Mouse (Mus musculus): ENCODE data around the gene Hemk1. TPM values are rescaled to one million over a fixed set of nuclear protein-coding genes. Genes with fewer than 3 reads are reported as not detected.
A peak's percentile ranks its signal among the peaks of the same experiment; 100 is the strongest.
"Not testable (repeated sequence)": the region's sequence is repeated elsewhere in the genome, so short reads cannot be mapped to it uniquely, and the experiment has no call there.

Gene Hemk1
- polyA plus RNA-seq, 1 experiment from 2014 or later: 11.8 TPM

GRCm38 (mm10) chr9:107307099-107307872, 30.9 kb downstream of the Hemk1 start:
- Histone ChIP-seq H3K9ac (ENCODE audit: low read length) (peak overlapping the region; percentile 24), H3K27me3 (ENCODE audit: control insufficient read depth, insufficient read depth, low read length) (no peaks in the 10 kb centered on the region), H3K27ac (ENCODE audit: low read length) (peak overlapping the region; percentile 83), H3K9me3 (replicated peaks; ENCODE audit: control insufficient read depth, low read length) (no peaks in the 10 kb centered on the region), H3K4me2 (ENCODE audit: low read depth, low read length) (0 out of 2 replicates have a peak overlapping the region, but pooled peaks have one; percentile 7), H3K4me1 (ENCODE audit: control insufficient read depth, insufficient read depth, low read length) (peaks cover 35% of the 10 kb centered on the region), H3K36me3 (ENCODE audit: control insufficient read depth, insufficient read depth, low read length) (no peaks in the 10 kb centered on the region), H3K4me3 (replicated peaks; ENCODE audit: low read length) (no peak overlapping the region)
- ATAC-seq (ENCODE audit: insufficient read depth, low FRiP score): peak; percentile 2; the same call in 1 of the 2 replicates
- 64% methylated on average over 11 of the region's 11 CpGs for WGBS

DNA sequence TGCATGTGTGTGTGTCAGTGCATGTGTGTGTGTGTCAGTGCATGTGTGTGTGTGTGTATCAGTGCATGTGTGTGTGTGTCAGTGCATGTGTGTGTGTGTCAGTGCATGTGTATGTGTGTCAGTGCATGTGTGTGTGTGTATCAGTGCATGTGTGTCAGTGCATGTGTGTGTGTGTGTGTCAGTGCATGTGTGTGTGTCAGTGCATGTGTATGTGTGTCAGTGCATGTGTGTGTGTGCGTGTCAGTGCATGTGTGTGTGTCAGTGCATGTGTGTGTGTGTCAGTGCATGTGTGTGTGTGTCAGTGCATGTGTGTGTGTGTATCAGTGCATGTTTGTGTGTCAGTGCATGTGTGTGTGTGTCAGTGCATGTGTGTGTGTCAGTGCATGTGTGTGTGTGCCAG, 31.5 kb downstream of the Hemk1 start:
- Histone ChIP-seq H3K4me1 (ENCODE audit: control insufficient read depth, insufficient read depth, low read length) (peaks cover 35% of the 10 kb centered on the region), H3K27ac (ENCODE audit: low read length) (peak overlapping the region; percentile 93; the same call in 1 of the 2 replicates)
- H3K9ac ChIP-seq (ENCODE audit: low read length); H3K4me3 ChIP-seq (replicated peaks; ENCODE audit: low read length); H3K27me3 ChIP-seq (ENCODE audit: control insufficient read depth, insufficient read depth, low read length); H3K4me2 ChIP-seq (ENCODE audit: low read depth, low read length); ATAC-seq (ENCODE audit: insufficient read depth, low FRiP score); H3K9me3 ChIP-seq (replicated peaks; ENCODE audit: control insufficient read depth, low read length); H3K36me3 ChIP-seq (ENCODE audit: control insufficient read depth, insufficient read depth, low read length): not testable (repeated sequence)
- 84% methylated on average over 1 of the region's 1 CpGs for WGBS

DNA sequence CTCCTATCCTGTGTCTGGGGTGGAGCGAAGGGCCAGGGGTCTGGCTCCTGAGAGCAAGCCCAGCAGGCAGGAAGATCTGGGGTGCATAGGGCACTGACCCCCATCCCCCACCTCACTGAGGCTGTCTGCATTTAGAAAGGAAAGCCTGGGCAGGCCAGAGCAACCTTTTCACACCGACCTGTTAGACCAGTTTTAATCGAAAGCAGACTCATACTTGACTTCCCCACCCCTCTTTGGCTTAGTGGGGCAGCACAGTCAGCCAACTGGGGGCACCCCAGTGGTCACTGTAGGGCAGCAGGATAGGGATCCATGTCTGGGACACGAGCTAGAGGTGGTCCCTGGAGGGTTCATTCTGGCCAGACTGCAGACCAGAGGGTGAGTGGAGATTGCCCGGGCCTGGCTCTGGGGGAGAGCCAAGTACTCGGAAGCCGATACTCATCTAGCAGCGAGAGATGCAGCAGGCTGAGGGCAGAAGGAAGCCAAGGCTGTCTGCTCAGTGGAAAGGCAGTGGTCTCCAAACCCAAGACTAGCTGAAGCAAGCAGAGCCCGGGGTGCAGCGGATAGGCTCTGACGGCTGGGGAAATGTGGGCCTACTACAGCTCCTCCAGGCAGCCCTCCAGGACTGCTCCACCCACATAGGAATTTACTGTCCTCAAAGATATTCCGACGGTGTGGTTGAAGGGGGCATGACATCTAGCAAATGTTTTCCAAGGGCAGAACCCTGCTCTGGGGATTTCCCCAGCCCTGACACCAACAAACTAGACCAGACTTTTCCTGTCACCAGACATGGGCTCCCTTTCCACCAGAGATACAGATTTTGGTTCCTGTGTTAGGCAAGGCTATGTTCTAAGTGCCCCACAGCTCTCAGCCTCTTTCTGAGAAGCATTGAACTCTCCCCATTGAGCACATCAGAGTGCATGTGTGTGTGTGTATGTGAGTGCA, 32.3 kb downstream of the Hemk1 start:
- ATAC-seq (ENCODE audit: insufficient read depth, low FRiP score): peak; percentile 73
- Histone ChIP-seq H3K4me2 (ENCODE audit: low read depth, low read length) (peak overlapping the region; percentile 29; the same call in 1 of the 2 replicates), H3K4me3 (replicated peaks; ENCODE audit: low read length) (no peak overlapping the region), H3K36me3 (ENCODE audit: control insufficient read depth, insufficient read depth, low read length) (peaks cover 8% of the 10 kb centered on the region; the same call in 1 of the 2 replicates), H3K9me3 (replicated peaks; ENCODE audit: control insufficient read depth, low read length) (no peaks in the 10 kb centered on the region), H3K9ac (ENCODE audit: low read length) (peak overlapping the region; percentile 55), H3K4me1 (ENCODE audit: control insufficient read depth, insufficient read depth, low read length) (peaks cover 35% of the 10 kb centered on the region), H3K27me3 (ENCODE audit: control insufficient read depth, insufficient read depth, low read length) (no peaks in the 10 kb centered on the region), H3K27ac (ENCODE audit: low read length) (peak overlapping the region; percentile 93)
- 48% methylated on average over 13 of the region's 13 CpGs for WGBS

GRCm38 (mm10) chr9:107305012-107305411, 33.1 kb downstream of the Hemk1 start:
- H3K9me3 ChIP-seq (replicated peaks; ENCODE audit: control insufficient read depth, low read length): no peaks in the 10 kb centered on the region
- no peak overlapping the region for H3K4me2 ChIP-seq (ENCODE audit: low read depth, low read length)
- H3K4me3 ChIP-seq (replicated peaks; ENCODE audit: low read length): no peak overlapping the region
- H3K9ac ChIP-seq (ENCODE audit: low read length): peak overlapping the region; percentile 55; the same call in 1 of the 2 replicates
- peaks cover 10% of the 10 kb centered on the region; the same call in 1 of the 2 replicates for H3K36me3 ChIP-seq (ENCODE audit: control insufficient read depth, insufficient read depth, low read length)
- WGBS: 79% methylated on average over 4 of the region's 4 CpGs
- peak overlapping the region; percentile 93 for H3K27ac ChIP-seq (ENCODE audit: low read length)
- H3K4me1 ChIP-seq (ENCODE audit: control insufficient read depth, insufficient read depth, low read length): peaks cover 36% of the 10 kb centered on the region
- ATAC-seq (ENCODE audit: insufficient read depth, low FRiP score): no peak
- no peaks in the 10 kb centered on the region for H3K27me3 ChIP-seq (ENCODE audit: control insufficient read depth, insufficient read depth, low read length)

GRCm38 (mm10) chr9:107304383-107304782, 33.8 kb downstream of the Hemk1 start:
- ATAC-seq (ENCODE audit: insufficient read depth, low FRiP score): no peak
- H3K27ac ChIP-seq (ENCODE audit: low read length): no peak overlapping the region
- peaks cover 10% of the 10 kb centered on the region; the same call in 1 of the 2 replicates for H3K36me3 ChIP-seq (ENCODE audit: control insufficient read depth, insufficient read depth, low read length)
- H3K4me1 ChIP-seq (ENCODE audit: control insufficient read depth, insufficient read depth, low read length): peaks cover 41% of the 10 kb centered on the region
- H3K4me2 ChIP-seq (ENCODE audit: low read depth, low read length): no peak overlapping the region
- no peak overlapping the region for H3K9ac ChIP-seq (ENCODE audit: low read length)
- H3K27me3 ChIP-seq (ENCODE audit: control insufficient read depth, insufficient read depth, low read length): no peaks in the 10 kb centered on the region
- no peak overlapping the region for H3K4me3 ChIP-seq (replicated peaks; ENCODE audit: low read length)
- 75% methylated on average over 3 of the region's 3 CpGs for WGBS
- no peaks in the 10 kb centered on the region for H3K9me3 ChIP-seq (replicated peaks; ENCODE audit: control insufficient read depth, low read length)

DNA sequence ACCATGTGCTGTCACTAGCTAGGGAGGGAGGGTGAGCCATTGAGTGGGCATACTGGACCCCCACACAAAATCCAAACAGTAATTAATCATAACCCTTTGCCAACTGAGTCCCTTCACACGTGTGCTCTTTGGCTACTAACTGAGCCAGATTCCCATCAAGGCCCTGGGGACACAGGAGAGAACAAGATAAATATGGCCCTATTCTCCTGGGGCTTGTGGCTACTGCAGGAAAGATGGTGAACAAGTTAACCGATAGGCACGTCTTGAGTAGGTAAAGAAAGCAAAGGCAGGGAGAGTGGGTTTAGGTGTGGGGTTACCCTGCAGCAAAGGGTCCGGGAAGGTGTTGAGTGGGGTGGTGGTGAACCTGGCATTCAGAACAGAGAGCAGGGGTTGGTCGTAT, 34.2 kb downstream of the Hemk1 start:
- peaks cover 42% of the 10 kb centered on the region for H3K4me1 ChIP-seq (ENCODE audit: control insufficient read depth, insufficient read depth, low read length)
- ATAC-seq (ENCODE audit: insufficient read depth, low FRiP score): no peak
- no peak overlapping the region for H3K9ac ChIP-seq (ENCODE audit: low read length)
- H3K9me3 ChIP-seq (replicated peaks; ENCODE audit: control insufficient read depth, low read length): no peaks in the 10 kb centered on the region
- no peaks in the 10 kb centered on the region for H3K27me3 ChIP-seq (ENCODE audit: control insufficient read depth, insufficient read depth, low read length)
- H3K4me3 ChIP-seq (replicated peaks; ENCODE audit: low read length): no peak overlapping the region
- no peak overlapping the region for H3K4me2 ChIP-seq (ENCODE audit: low read depth, low read length)
- 79% methylated on average over 5 of the region's 5 CpGs for WGBS
- no peak overlapping the region for H3K27ac ChIP-seq (ENCODE audit: low read length)
- peaks cover 10% of the 10 kb centered on the region; the same call in 1 of the 2 replicates for H3K36me3 ChIP-seq (ENCODE audit: control insufficient read depth, insufficient read depth, low read length)

DNA sequence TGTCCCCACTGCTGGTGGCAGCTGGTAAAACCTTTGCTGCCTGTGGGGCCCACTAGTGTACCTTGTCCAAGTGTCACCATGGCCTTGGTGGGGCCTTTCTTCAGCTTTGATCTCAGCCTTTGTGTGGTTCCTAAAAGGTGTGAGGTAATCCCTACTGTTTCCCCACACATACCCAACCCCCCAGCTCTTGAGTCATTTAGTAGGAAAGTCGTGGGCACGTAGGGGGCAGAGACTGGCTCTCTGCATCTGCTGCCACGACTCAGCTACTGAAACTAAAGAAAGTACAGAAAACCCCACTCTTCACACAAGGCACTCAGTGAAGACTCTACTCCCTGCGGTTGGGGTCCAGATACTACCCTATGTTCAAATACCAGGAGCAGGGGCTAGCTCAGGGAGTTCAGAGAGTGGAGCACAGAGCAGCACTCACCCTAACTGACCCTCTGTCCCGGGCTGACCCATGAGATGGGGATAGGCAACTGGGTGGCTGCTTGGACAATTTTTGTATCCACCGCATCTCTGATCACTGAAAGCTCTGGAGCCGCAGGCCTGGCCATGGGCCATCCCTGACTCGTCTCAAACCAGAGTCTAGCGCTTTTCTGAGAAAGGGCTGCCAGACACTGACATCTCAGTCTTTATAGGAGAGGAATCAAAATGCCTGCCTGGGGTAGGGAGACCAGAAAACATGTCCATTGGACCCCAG, 34.9 kb downstream of the Hemk1 start:
- H3K4me1 ChIP-seq (ENCODE audit: control insufficient read depth, insufficient read depth, low read length): peaks cover 43% of the 10 kb centered on the region

DNA sequence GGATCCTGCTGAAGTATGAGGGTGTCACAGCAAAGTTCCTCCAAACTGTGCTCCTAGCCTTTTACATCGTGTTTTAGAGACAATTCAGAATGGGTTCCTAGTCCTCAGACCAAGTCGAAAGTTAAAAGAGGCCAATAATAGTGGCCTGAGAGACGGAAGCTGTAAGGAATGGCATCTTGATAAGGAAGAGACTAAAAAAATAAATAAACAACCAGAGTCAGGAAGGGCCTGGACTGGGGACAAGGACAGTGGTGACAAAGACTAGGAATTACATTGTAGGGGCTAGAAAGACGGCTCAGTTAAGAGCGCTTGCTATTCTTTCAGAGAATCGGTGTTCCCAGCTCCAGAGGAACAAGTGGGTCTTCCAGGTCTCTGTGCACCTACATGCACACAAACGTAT, 35.6 kb downstream of the Hemk1 start:
- peaks cover 10% of the 10 kb centered on the region; the same call in 1 of the 2 replicates for H3K36me3 ChIP-seq (ENCODE audit: control insufficient read depth, insufficient read depth, low read length)
- no peak for ATAC-seq (ENCODE audit: insufficient read depth, low FRiP score)
- WGBS: 66% methylated on average over 7 of the region's 7 CpGs
- H3K4me1 ChIP-seq (ENCODE audit: control insufficient read depth, insufficient read depth, low read length): peaks cover 41% of the 10 kb centered on the region
- H3K27ac ChIP-seq (ENCODE audit: low read length): no peak overlapping the region
- H3K9me3 ChIP-seq (replicated peaks; ENCODE audit: control insufficient read depth, low read length): no peaks in the 10 kb centered on the region
- H3K27me3 ChIP-seq (ENCODE audit: control insufficient read depth, insufficient read depth, low read length): no peaks in the 10 kb centered on the region
- H3K4me2 ChIP-seq (ENCODE audit: low read depth, low read length): no peak overlapping the region
- H3K9ac ChIP-seq (ENCODE audit: low read length): no peak overlapping the region
- no peak overlapping the region for H3K4me3 ChIP-seq (replicated peaks; ENCODE audit: low read length)

More for the DNA sequence above, 34.9 kb downstream of the Hemk1 start:
- Histone ChIP-seq H3K27ac (ENCODE audit: low read length) (no peak overlapping the region), H3K36me3 (ENCODE audit: control insufficient read depth, insufficient read depth, low read length) (peaks cover 10% of the 10 kb centered on the region; the same call in 1 of the 2 replicates), H3K9ac (ENCODE audit: low read length) (no peak overlapping the region), H3K4me3 (replicated peaks; ENCODE audit: low read length) (no peak overlapping the region), H3K4me2 (ENCODE audit: low read depth, low read length) (no peak overlapping the region), H3K9me3 (replicated peaks; ENCODE audit: control insufficient read depth, low read length) (no peaks in the 10 kb centered on the region), H3K27me3 (ENCODE audit: control insufficient read depth, insufficient read depth, low read length) (no peaks in the 10 kb centered on the region)
- no peak for ATAC-seq (ENCODE audit: insufficient read depth, low FRiP score)
- WGBS: 65% methylated on average over 9 of the region's 9 CpGs
